Mouse (Mus musculus) gastrocnemius, adult 2 months (tissue): Measurements from ENCODE around the gene Mfsd13b. TPM values are rescaled to one million over a fixed set of nuclear protein-coding genes. Genes with fewer than 3 reads are reported as not detected.
A peak's percentile ranks its signal among the peaks of the same experiment; 100 is the strongest.
"Not testable (repeated sequence)": the region's sequence is repeated elsewhere in the genome, so short reads cannot be mapped to it uniquely, and the experiment has no call there.

ENCODE experiments used
- DNase-seq: peaks from one replicate; pipeline ENCODE4 v3.0.0; 2022
- H3K27ac ChIP-seq: fragments of 200-600 bp; 2 replicates; pipeline ENCODE4 v1.8.1; 2022; ENCODE audit warnings: mild to moderate bottlenecking
- H3K4me3 ChIP-seq: fragments of 200-600 bp; 2 replicates; pipeline ENCODE4 v1.8.1; 2022; ENCODE audit warnings: mild to moderate bottlenecking, moderate library complexity
- CTCF ChIP-seq: fragments of 200-600 bp; IDR thresholded peaks from 2 replicates; pipeline ENCODE4 v1.8.1; 2022; ENCODE audit warnings: antibody characterized with exemption, mild to moderate bottlenecking, moderate library complexity
- intact Hi-C: fragments of 180-260 bp; cut with DNase I; formaldehyde crosslinking; loops from one replicate; pipeline ENCODE4 v1.15.1; 2025
- total RNA-seq, 2 experiments: library from RNA; stranded (reverse); gene quantifications; 2 replicates each; pipeline ENCODE4 v1.2.3; 2021

The Mfsd13b gene
- total RNA-seq, 2 experiments from 2014 or later, result not detected

DNA sequence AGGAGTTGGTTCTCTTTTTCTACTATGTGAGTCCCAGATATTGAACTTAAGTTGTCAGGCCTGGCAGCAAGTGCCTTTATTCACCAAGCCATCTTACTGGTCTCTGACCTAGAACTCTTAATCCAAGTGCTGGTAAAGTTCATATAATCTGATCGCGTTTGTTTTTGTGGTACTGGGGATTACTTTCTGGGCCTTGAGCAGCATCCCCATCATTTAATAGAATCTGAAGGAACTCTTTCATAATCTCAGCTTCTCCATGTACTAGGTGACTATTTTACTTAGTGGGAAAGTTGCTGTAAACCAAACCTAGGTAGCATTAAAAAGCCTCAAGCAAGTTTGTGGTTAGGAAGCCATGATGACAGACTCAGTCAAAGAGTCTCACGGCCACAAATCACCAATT is 19.6 kb downstream of the Mfsd13b start:
- Histone ChIP-seq H3K27ac (no peak overlapping the region), H3K4me3 (no peak overlapping the region)
- intact Hi-C loops, result no loop called here
- no peak for TF ChIP-seq CTCF
- no peak for DNase-seq

DNA sequence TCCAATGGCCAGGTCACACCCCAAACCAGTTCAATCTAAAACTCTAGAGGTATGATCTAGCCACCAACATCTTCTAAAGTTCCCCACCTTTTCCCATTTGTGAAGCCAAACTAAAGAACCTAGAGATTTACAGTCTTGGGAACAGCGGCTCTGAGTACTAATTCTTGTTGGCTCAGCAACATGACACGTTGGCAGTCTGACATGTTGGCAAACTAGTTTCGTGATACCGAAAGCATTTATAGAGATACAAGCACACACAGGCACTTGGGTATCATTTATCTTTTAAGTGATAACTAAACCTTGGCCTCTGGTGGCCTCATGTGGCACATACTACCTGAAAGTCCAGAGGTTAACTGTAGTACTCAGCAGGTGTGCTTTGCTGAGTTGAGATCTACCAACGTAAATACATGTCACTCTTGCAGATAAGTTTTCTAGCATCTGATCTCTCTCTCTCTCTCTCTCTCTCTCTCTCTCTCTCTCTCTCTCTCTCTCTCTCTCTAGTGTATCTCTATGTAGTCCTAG is 20.2 kb downstream of the Mfsd13b start:
- intact Hi-C loops, result no loop called here
- H3K4me3 ChIP-seq, result no peak overlapping the region
- DNase-seq, result no peak
- TF ChIP-seq CTCF, result no peak
- H3K27ac ChIP-seq, result no peak overlapping the region

DNA sequence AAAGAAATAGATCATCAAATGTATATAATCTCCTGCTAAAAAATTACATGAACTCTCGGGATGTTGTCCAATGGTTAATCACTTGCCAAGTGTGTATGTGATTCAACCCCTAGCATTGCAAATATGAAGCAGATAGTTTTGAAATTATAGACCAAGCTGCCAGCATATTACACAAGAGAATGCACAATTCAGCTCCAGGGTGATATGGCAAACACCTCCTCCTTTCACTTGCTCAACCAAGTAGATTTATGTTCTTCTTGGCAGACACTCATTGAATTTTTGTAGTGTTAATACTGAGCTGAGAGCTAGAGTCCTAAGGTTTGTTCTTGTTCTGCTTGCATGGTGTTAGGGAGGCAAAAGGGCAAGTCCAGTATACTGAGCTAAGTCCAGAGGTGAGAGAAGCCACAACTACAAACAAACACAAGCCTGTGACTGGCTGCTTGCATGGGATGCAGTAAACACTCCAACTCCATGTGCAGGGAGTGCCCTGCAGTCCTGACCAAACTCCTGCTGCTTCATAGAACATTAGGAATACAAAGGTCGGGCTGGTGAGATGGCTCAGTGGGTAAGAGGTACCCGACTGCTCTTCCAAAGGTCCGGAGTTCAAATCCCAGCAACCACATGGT is 21.6 kb downstream of the Mfsd13b start:
- Histone ChIP-seq H3K27ac (no peak overlapping the region), H3K4me3 (no peak overlapping the region)
- no peak for DNase-seq
- TF ChIP-seq CTCF, result no peak
- intact Hi-C loops, result no loop called here

DNA sequence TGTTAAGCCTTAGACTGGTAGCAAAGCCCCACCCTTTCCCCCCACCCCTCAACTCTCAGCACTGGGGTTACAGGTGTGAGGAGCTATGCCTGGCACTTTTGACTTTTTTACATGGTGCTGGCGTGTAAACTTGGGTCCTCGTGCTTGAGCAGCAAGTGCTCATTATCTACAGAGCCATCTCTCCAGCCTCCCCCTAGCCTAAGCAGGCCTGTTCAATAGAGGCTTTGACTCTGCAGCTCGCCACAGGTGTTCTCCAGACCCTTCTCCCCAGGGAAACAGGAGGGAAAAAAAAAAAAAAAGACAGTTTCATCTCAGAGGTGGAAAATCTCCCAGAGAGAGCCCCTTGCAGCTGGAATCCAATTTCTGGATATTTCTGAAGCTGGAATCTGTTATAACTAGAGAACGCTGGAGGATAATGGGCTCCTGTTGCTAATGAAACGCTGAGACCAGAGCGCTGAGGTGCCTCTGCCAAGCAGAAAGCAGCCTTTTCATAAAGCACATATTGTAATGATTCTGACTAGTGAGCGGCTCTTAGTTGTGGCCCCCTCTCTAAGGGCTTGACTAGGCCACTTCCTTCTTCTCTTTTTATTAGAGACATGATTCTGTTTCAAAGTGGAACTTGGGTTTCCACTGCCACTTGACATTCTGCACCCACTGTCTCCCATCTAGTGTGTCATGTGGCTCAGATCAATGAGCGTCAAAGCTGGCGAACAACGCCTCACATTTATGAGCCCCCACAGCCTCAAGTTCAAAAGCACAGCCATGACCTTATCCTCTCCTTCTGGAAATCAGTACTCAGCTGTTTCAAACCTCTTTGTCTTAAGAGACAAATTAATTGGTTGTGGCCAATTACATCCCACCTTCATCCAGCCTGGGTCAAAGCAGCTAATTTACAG is 29.7 kb downstream of the Mfsd13b start:
- no peak for DNase-seq
- Histone ChIP-seq H3K27ac (no peak overlapping the region), H3K4me3 (no peak overlapping the region)
- intact Hi-C loops, result no loop called here
- no peak for TF ChIP-seq CTCF

DNA sequence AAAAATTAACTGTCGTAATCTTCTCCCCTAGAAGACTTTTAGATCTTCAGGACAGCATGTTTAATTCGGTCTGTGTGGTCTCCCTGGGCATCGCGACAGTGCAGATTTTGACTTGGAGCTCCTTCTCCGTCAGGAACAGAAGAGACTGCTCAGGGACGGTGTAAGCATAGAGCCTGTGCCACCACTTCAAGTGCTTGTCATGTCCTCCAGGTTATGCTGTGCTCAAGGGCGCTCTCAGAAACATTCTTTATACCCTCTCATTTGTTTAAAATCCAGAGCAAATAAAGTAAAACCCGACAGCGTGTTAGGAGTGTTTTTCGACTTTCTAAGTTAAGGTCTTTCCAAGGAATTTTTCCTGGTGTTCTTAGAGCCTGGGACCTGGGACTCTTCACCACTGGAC is 32.2 kb downstream of the Mfsd13b start:
- no peak overlapping the region for H3K4me3 ChIP-seq
- DNase-seq, result no peak
- H3K27ac ChIP-seq, result no peak overlapping the region
- intact Hi-C loops, result no loop called here
- no peak for TF ChIP-seq CTCF

DNA sequence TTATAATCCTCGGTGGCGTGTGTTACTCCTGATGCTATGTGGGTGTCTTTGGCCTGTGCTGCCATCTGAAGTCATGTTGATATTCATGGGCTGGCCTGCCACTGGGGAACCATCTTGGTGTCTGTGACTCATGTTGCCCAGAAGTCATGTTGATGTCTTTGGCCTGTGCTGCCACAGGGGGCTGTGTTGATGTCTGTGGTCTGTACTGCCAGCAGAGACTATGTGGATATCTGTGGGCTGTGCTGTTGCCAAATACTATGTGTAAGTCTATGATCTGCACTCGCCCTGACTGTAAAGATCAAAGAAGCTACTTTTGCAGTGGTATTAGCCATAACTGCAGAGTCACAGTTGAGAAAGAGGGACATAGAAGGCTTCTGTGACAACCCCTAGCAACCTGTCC is 36.5 kb downstream of the Mfsd13b start:
- no peak for DNase-seq
- H3K4me3 ChIP-seq, result no peak overlapping the region
- no peak overlapping the region for H3K27ac ChIP-seq
- intact Hi-C loops, result no loop called here
- no peak for TF ChIP-seq CTCF

DNA sequence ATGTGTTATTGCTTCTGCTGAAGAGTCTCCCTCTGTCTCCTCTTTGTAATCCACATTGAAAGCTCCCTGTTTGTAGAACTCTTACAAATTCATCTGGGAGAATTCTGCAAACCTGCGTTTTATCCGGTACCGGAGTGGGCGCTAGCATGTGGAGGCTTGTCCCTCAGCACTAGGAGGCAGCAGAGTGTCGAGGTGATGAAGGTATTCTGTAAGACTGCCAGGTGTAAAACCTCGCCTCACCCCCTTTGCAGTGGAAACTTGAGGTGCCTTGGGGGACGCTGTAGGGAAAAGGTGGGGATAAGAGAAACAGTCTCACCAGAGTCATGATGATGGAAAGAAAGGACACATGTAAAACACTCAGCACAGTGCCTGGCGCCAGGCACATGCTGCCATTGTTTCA is 38.0 kb downstream of the Mfsd13b start:
- TF ChIP-seq CTCF, result peak; percentile 31
- Histone ChIP-seq H3K27ac (no peak overlapping the region), H3K4me3 (no peak overlapping the region)
- DNase-seq, result no peak
- intact Hi-C loops, result no loop called here

DNA sequence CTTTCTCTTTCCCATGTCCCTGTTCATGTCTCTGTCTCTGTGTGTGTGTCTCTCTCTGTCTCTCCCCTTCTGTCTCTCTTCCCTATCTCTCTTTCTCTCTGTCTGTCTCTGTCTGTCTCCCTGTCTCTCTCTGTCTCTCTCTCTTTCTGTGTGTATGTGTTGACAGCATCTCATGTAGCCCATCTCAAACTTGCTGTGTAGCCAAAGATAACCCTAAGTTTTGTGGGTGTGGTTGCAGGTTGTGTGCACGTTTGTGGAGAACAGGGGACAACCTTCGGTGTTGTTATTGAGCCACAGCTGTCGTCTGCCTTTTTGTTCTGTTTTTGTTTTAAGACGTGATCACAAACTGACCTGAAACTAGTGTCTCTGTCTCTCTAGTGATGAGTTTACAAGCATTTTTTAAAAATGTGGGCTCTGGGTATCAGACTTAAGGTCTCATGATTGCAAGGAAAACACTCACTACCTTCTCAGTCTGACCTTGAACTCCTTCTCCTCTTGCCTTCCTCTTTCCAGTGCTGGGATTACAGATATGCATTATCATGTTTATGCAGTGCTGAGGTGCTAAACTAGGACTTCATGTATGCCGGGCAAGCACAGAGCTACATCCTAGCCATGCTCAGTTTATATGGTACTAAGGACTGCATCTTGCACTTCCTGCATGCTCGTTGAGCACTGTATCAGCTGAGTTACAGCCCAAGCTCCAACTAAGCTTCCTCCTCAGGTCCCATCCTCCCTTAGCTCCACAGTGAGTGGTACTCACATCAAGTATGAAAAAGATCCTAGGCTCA is 43.1 kb downstream of the Mfsd13b start:
- no peak for TF ChIP-seq CTCF
- Histone ChIP-seq H3K4me3 (no peak overlapping the region), H3K27ac (no peak overlapping the region)
- no peak for DNase-seq
- intact Hi-C loops, result no loop called here

DNA sequence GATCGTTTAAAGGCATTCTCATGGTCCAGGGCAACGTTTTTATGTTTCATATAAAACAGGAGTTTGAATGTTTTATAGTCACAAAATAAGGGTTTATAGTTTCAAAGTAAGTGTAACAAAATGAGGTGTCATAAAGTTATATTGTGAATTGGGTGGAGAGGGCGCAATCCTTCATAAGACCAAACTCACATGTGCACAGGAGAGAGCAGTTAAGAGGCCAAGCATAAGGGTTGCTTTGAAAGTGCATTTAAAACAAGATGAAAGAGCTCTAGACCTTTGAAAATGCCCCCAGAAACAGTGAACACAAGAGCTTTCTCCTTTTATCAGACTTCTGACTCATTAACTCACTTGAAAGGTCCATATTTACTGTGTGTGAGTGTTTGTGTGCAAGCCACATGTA is 44.0 kb downstream of the Mfsd13b start:
- DNase-seq, result no peak
- intact Hi-C loops, result no loop called here
- no peak for TF ChIP-seq CTCF
- H3K27ac ChIP-seq, result no peak overlapping the region
- H3K4me3 ChIP-seq, result no peak overlapping the region

DNA sequence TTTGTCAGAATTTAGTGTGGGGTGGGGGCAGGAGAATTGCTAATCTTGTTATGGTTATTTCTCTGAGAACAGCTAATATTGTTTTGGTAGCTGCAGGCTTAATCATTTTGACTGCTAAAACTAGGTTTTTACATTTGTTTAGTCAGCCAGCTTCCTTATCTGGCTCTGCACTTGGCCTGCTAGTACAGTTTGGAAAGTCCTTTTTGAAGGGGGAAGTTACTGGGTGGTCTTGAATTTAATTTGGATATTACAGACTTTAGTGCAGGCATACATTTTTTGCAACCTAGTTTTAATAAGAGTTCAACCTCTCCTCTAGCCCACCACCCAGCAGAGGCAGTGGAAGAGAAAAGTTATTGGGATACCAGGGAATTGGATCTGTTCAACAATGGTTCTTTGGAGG is 47.6 kb downstream of the Mfsd13b start:
- not testable (repeated sequence) for H3K27ac ChIP-seq, H3K4me3 ChIP-seq, DNase-seq
- intact Hi-C loops, result loop anchor here (5.0 to 10.0 kb wide), 2 partner anchors 193 to 375 kb away; no protein-coding TSS in a partner anchor

DNA sequence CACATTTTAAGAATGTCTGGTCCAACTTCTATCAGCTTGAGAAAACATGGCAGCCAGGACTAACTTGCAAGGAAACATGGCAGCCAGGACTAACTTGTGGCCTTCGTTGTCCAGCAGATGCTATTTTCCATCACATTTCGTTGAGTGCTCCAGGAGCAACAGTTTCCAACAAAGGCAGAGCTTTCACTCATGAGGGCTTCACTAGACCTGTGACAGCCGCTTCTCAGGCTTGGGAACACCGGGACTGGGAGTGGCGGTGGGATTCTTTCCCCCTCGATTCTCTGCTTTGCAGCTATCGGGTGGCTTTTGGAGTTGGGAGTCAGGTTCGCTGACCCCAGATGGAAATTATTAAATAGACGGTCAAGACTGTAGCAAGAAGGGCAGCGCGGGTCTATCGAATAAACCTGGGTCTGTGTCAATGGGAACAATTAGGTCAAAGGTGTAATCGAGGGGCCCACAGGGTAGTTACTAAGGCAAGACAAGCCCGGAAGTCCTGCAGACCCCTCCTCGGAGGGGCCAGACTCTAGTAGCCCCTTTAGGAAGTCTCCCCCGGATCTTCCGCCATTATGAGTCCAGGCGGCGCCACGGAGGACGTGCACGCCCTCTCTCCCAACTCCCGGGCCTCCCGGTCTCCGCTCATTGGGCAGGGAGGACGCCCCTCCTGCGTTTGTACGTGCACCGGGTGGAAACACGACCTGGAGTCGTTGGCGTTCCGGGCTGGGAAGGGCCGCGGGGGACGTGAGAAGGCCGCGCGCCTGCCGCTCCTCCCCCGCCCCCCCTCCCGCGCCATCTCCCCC is 51.7 kb downstream of the Mfsd13b start, which contains the start of gene Mettl9:
Mettl9 (plus strand) TSS at position 590 of the 797 bp plus-strand sequence.
- TF ChIP-seq CTCF, result no peak; the same call in 1 of the 2 replicates
- H3K27ac ChIP-seq, result peak within 1 kb of the TSS; percentile 86
- intact Hi-C loops, result loop anchor here (2.0 to 10.0 kb wide), 3 partner anchors 51 to 379 kb away; partner anchors contain the start of genes Cdr2 and Mfsd13b
- H3K4me3 ChIP-seq, result peak within 1 kb of the TSS; percentile 99
- DNase-seq, result peak; percentile 96
